Mouse (Mus musculus) MEL (cell line): ENCODE measurements around the gene Klhl40. TPM values are rescaled to one million over a fixed set of nuclear protein-coding genes. Genes with fewer than 3 reads are reported as not detected.

Experiments used
- DNase-seq: peaks from one replicate; pipeline ENCODE4 v3.0.0; 2011; ENCODE audit warnings: low read depth, low spot score
- H3K27ac ChIP-seq: 2 replicates; pipeline ENCODE4 v1.5.1; 2012; ENCODE audit warnings: low read depth, mild to moderate bottlenecking, control low read depth, low read length, moderate library complexity; ENCODE audit not compliant: control insufficient read depth
- H3K27me3 ChIP-seq, 2 experiments: fragments of 150-350 bp in 1 of 2; sonication (generic) in 1 of 2; 2 replicates each; pipeline ENCODE4 v1.6.1; 2012; ENCODE audit warnings: low read length in 2 of 2, mild to moderate bottlenecking in 2 of 2, improper control_type of control experiment in 1 of 2, moderate library complexity in 1 of 2; ENCODE audit not compliant: insufficient read depth in 2 of 2, control insufficient read depth in 1 of 2
- H3K36me3 ChIP-seq, 2 experiments: 2 replicates each; pipeline ENCODE4 v1.6.1; 2012 to 2014; ENCODE audit warnings: low read length in 2 of 2, improper control_type of control experiment in 1 of 2, inconsistent platforms in 1 of 2, mild to moderate bottlenecking in 1 of 2; ENCODE audit not compliant: insufficient read depth in 2 of 2, control insufficient read depth in 1 of 2
- H3K4me1 ChIP-seq, 2 experiments: fragments of 150-350 bp in 1 of 2; sonication (generic) in 1 of 2; 2 replicates each; pipeline ENCODE4 v1.6.1; 2012; ENCODE audit warnings: low read length in 2 of 2, improper control_type of control experiment in 1 of 2, mild to moderate bottlenecking in 1 of 2; ENCODE audit not compliant: insufficient read depth in 2 of 2, control insufficient read depth in 1 of 2
- H3K4me3 ChIP-seq, 2 experiments: fragments of 150-350 bp in 1 of 2; sonication (generic) in 1 of 2; 2 replicates each; pipeline ENCODE4 v1.5.1; 2012; ENCODE audit warnings: low read depth in 2 of 2, low read length in 2 of 2, mild to moderate bottlenecking in 2 of 2, moderate library complexity in 2 of 2, control low read depth in 1 of 2, improper control_type of control experiment in 1 of 2; ENCODE audit not compliant: control insufficient read depth in 1 of 2, insufficient read depth in 1 of 2
- H3K79me2 ChIP-seq: 2 replicates; pipeline ENCODE4 v1.6.1; 2012; ENCODE audit warnings: mild to moderate bottlenecking, low read length, moderate library complexity; ENCODE audit not compliant: control insufficient read depth, poor library complexity, insufficient read depth
- H3K9ac ChIP-seq: 2 replicates; pipeline ENCODE4 v1.6.1; 2012; ENCODE audit warnings: low read depth, mild to moderate bottlenecking, control low read depth, low read length, moderate library complexity; ENCODE audit not compliant: control insufficient read depth, poor library complexity, severe bottlenecking
- H3K9me3 ChIP-seq: fragments of 150-350 bp; sonication (generic); replicated peaks from 2 replicates; pipeline ENCODE4 v1.6.1; 2012; ENCODE audit warnings: mild to moderate bottlenecking, low read length, improper control_type of control experiment, moderate library complexity; ENCODE audit not compliant: insufficient read depth
- CHD1 ChIP-seq: IDR thresholded peaks from 2 replicates; pipeline ENCODE4 v1.6.1; 2012; ENCODE audit warnings: low read depth, mild to moderate bottlenecking, inconsistent platforms, low read length, improper control_type of control experiment
- CTCF ChIP-seq, 3 experiments: IDR thresholded peaks in 2 of 3; conservative IDR thresholded peaks in 1 of 3; 2 replicates each; pipeline ENCODE4 v1.5.1; 2011 to 2012; ENCODE audit warnings: low read length in 3 of 3, low read depth in 2 of 3, mild to moderate bottlenecking in 2 of 3, improper control_type of control experiment in 1 of 3, inconsistent platforms in 1 of 3, mixed read lengths in 1 of 3, moderate library complexity in 1 of 3; ENCODE audit not compliant: control insufficient read depth in 1 of 3, insufficient read depth in 1 of 3, poor library complexity in 1 of 3, severe bottlenecking in 1 of 3
- E2F4 ChIP-seq: IDR thresholded peaks from 2 replicates; pipeline ENCODE4 v1.6.1; 2011; ENCODE audit warnings: low read depth, low read length, improper control_type of control experiment, borderline replicate concordance
- ETS1 ChIP-seq: IDR thresholded peaks from 2 replicates; pipeline ENCODE4 v1.6.1; 2012; ENCODE audit warnings: low read depth, mild to moderate bottlenecking, inconsistent platforms, low read length, improper control_type of control experiment, moderate library complexity
- JUND ChIP-seq: IDR thresholded peaks from 2 replicates; pipeline ENCODE4 v1.6.1; 2011; ENCODE audit warnings: low read depth, mild to moderate bottlenecking, improper control_type of control experiment, low read length
- MAX ChIP-seq: IDR thresholded peaks from 2 replicates; pipeline ENCODE4 v1.6.1; 2011; ENCODE audit warnings: low read length, improper control_type of control experiment
- NRF1 ChIP-seq: IDR thresholded peaks from 2 replicates; pipeline ENCODE4 v1.6.1; 2014; ENCODE audit warnings: low read depth, mild to moderate bottlenecking, inconsistent platforms, low read length, improper control_type of control experiment, moderate library complexity; ENCODE audit not compliant: poor library complexity, insufficient read depth, severe bottlenecking
- POLR2AphosphoS2 ChIP-seq: IDR thresholded peaks from 2 replicates; pipeline ENCODE4 v1.6.1; 2011; ENCODE audit warnings: low read length, improper control_type of control experiment
- POLR2AphosphoS5 ChIP-seq: IDR thresholded peaks from 2 replicates; pipeline ENCODE4 v1.6.1; 2012; ENCODE audit warnings: low read depth, borderline replicate concordance, mild to moderate bottlenecking, inconsistent platforms, low read length, moderate library complexity, mixed read lengths
- RCOR1 ChIP-seq: IDR thresholded peaks from 2 replicates; pipeline ENCODE4 v1.6.1; 2012; ENCODE audit warnings: low read depth, mild to moderate bottlenecking, inconsistent platforms, low read length, improper control_type of control experiment
- SIN3A ChIP-seq: IDR thresholded peaks from 2 replicates; pipeline ENCODE4 v1.6.1; 2012; ENCODE audit warnings: low read length, improper control_type of control experiment, inconsistent platforms
- TBP ChIP-seq: IDR thresholded peaks from 2 replicates; pipeline ENCODE4 v1.8.0; 2011; ENCODE audit warnings: low read depth, low read length, improper control_type of control experiment
- UBTF ChIP-seq: IDR thresholded peaks from 2 replicates; pipeline ENCODE4 v1.6.1; 2012; ENCODE audit warnings: low read depth, mild to moderate bottlenecking, inconsistent platforms, low read length, improper control_type of control experiment, moderate library complexity, borderline replicate concordance; ENCODE audit not compliant: insufficient read depth
- USF1 ChIP-seq: IDR thresholded peaks from 2 replicates; pipeline ENCODE4 v1.6.1; 2014; ENCODE audit warnings: low read depth, mild to moderate bottlenecking, inconsistent platforms, low read length, improper control_type of control experiment, moderate library complexity
- ZKSCAN1 ChIP-seq: IDR thresholded peaks from 2 replicates; pipeline ENCODE4 v1.6.1; 2012; ENCODE audit warnings: low read depth, mild to moderate bottlenecking, inconsistent platforms, low read length, improper control_type of control experiment, moderate library complexity
- ZNF384 ChIP-seq: IDR thresholded peaks from 2 replicates; pipeline ENCODE4 v1.6.1; 2012; ENCODE audit warnings: low read depth, mild to moderate bottlenecking, inconsistent platforms, low read length, improper control_type of control experiment
- polyA plus RNA-seq, 2 experiments: library from polyadenylated mRNA; stranded (reverse) in 1 of 2; unstranded in 1 of 2; fragments of >175 nt in 1 of 2; fragments of >200 nt in 1 of 2; gene quantifications; 2 replicates each; pipeline versions ENCODE4 v1.2.1 to v1.2.4; 2012; ENCODE audit warnings: low replicate concordance in 2 of 2, low read depth in 1 of 2; ENCODE audit not compliant: insufficient read length in 2 of 2, insufficient read depth in 1 of 2, missing spikeins in 1 of 2
- total RNA-seq: library from RNA; depleted of rRNA; stranded (reverse); fragments of 300-350 nt; gene quantifications from 2 replicates; pipeline ENCODE4 v1.2.3, GENCODE M21; 2012

The Klhl40 gene
- total and polyA plus RNA-seq, 3 experiments = not detected

DNA sequence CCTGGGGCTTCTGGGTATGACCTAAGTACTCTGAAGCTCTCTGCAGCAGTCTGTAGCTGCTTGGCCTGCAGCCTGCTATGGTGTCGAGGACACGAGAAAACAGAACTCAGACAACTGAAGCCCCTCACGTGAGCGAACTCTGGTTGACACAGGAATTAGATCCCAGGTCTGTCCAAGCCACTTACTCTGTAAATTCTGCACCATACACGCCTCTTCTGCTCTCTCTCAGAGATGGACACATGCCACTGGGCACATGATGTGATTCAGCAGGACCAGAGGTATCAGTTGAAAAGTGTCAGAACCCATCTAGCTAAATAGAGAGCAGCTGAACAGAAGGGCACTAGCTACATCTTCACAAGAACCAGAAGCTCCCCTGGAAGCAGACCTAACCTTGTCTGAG lies 5.0 kb upstream of the Klhl40 start:
- Histone ChIP-seq H3K4me1 (no peaks in the 10 kb centered on the region), H3K79me2 (no peaks in the 10 kb centered on the region), H3K27me3 (no peaks in the 10 kb centered on the region), H3K36me3 (no peaks in the 10 kb centered on the region), H3K9ac (no peak overlapping the region), H3K27ac (no peak overlapping the region)
- DNase-seq = no peak
- TF ChIP-seq POLR2AphosphoS2 = no peak
- TF ChIP-seq E2F4 = no peak
- TF ChIP-seq ZKSCAN1 = no peak
- TF ChIP-seq JUND = no peak
- TF ChIP-seq RCOR1 = no peak
- TF ChIP-seq MAX = no peak
- no peak for TF ChIP-seq UBTF
- TF ChIP-seq, all 39 proteins: peak for 0
- H3K4me3 ChIP-seq = no peak overlapping the region
- H3K9me3 ChIP-seq = no peaks in the 10 kb centered on the region

GRCm38 (mm10) chr9:121775951-121776350 lies 1.5 kb upstream of the Klhl40 start:
- TF ChIP-seq POLR2AphosphoS5 (no peak), CHD1 (no peak), TBP (no peak), JUND (no peak), ZNF384 (no peak), USF1 (no peak), CTCF (IDR thresholded peaks at IDR 0.05 in 2 of 3, conservative IDR thresholded peaks at IDR 0.05 in 1 of 3; ENCODE audit: control insufficient read depth in 1 of 3, insufficient read depth in 1 of 3, low read depth in 2 of 3, low read length in 3 of 3, poor library complexity in 1 of 3, severe bottlenecking in 1 of 3) (no peak), E2F4 (no peak), NRF1 (no peak), SIN3A (no peak), RCOR1 (no peak), ETS1 (no peak)
- H3K9ac ChIP-seq = no peak overlapping the region
- H3K4me1 ChIP-seq = no peaks in the 10 kb centered on the region
- no peaks in the 10 kb centered on the region for H3K27me3 ChIP-seq
- no peaks in the 10 kb centered on the region for H3K9me3 ChIP-seq
- no peak for DNase-seq
- H3K36me3 ChIP-seq = no peaks in the 10 kb centered on the region
- H3K79me2 ChIP-seq = no peaks in the 10 kb centered on the region
- no peak overlapping the region for H3K27ac ChIP-seq
- no peak overlapping the region for H3K4me3 ChIP-seq
